Mouse (Mus musculus) stomach, postnatal 0 days (tissue): ENCODE data around the gene Gm28729.

Source experiments
- CTCF ChIP-seq: IDR thresholded peaks from 2 replicates; pipeline ENCODE4 v1.5.1; 2016; ENCODE audit warnings: antibody characterized with exemption, low read depth, mild to moderate bottlenecking, moderate library complexity
- EP300 ChIP-seq: optimal IDR thresholded peaks from 2 replicates; pipeline ENCODE3; 2016; ENCODE audit warnings: antibody characterized with exemption

DNA sequence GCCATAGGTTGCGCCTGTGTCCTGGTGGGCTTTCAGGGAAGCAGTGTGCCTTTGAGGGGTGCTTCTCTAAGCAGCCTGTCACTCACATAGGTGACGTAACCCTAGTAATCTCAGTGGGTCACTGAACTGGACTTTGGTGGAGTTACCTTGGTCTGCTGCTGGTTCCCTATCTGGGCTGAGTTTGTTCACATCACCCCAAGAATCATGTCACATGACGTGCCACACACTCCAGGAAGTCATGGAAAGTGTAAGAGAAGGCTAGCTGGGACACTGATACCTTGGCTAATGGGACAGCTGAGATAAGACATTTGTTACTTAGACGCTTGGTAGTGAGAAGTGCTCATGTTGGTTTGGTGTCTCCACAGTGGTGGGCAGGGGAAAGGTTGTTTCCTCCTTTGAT is 947 bp upstream of the Gm28729 start:
- TF ChIP-seq CTCF (no peak), EP300 (no peak)
